Mouse (Mus musculus): ENCODE results near the gene Akr1c21. TPM values are rescaled to one million over a fixed set of nuclear protein-coding genes. Genes with fewer than 3 reads are reported as not detected.
"Not testable (repeated sequence)": the region's sequence is repeated elsewhere in the genome, so short reads cannot be mapped to it uniquely, and the experiment has no call there.

Akr1c21 gene
- not detected for total RNA-seq (2018; cell fraction: chromatin; rRNA removed)
- not detected for total RNA-seq (2018; cell fraction: cytosol; rRNA removed)
- total RNA-seq (2018; cell fraction: nucleus; rRNA removed), result not detected
- not detected in 3 replicates for polyA plus RNA-seq (2018)

DNA sequence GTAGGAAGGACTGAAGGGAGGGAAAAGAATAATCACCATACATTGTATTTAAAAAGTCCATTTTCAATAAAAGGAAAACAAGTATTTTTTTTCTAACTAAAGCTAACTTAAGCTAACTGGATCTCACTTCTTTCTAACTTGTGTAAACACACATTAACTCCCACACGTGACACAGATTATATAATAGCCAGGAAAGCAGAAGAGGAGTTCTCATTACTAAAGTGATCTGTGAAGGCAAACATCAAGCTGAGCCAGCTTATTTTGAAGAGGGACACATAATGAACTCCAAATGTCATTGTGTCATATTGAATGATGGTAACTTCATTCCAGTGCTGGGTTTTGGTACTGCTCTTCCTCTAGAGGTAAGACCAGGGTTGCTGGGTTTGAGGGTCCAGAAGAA is at the start of gene Akr1c21:
Akr1c21 (plus strand) TSS at position 205 of the 400 bp plus-strand sequence.
- no peak within 1 kb of the TSS for H3K27ac ChIP-seq
- 92% methylated on average over 1 of the region's 1 CpGs for WGBS (ENCODE audit: missing documents)
- no peaks in the 10 kb centered on the region for H3K79me2 ChIP-seq (ENCODE audit: inconsistent target)

DNA sequence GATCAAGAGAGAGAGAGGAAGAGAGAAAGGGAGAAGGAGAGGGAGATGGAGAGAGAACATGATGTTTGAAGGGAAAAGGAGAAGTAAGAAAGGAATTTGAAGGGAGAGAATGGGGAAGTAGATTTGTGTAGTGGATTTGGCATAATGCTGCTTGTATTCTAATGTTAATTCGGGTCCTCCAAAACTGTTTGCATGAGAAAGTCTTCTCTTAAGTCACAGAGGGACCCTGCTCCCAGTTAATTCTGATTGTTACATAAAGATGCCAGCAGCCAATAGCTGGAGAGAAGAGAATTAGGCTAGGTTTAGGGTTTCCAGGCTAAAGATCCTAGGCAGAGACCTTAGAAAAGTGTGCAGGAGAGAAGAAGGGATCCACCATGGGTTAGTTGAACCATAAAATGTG is 14.7 kb upstream of the Akr1c21 start:
- no peaks in the 10 kb centered on the region for H3K36me3 ChIP-seq (ENCODE audit: inconsistent target)
- no peak overlapping the region for H3K27ac ChIP-seq
- H3K79me2 ChIP-seq (ENCODE audit: inconsistent target), result no peaks in the 10 kb centered on the region
- no peak overlapping the region for H3K4me3 ChIP-seq (ENCODE audit: inconsistent target)
- 94% methylated on average over 1 of the region's 1 CpGs for WGBS (ENCODE audit: missing documents)

More for the DNA sequence above, at the start of gene Akr1c21:
- H3K4me3 ChIP-seq (ENCODE audit: inconsistent target), result no peak within 1 kb of the TSS
- no peaks in the 10 kb centered on the region for H3K36me3 ChIP-seq (ENCODE audit: inconsistent target)

DNA sequence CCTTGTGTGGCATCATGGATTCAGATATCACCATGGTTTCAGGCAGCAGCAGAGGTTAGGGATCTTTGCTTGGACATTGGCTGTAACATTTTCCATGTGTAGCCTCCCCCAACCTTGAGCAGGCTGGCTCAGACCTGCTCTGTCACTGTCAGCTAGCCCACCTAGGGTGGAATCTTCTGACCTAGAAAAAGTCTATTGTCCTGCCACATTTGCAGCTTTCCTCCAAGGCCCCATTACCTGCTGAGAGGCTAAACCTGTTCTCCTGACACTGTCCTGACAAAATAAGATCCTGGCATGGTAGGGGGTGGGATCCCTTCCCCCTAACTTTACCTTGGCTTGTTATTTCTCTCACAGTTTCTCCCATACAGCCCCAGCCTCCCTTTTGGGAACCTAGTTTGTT is 13.4 kb upstream of the Akr1c21 start:
- H3K4me3 ChIP-seq (ENCODE audit: inconsistent target), result no peak overlapping the region
- H3K36me3 ChIP-seq (ENCODE audit: inconsistent target), result no peaks in the 10 kb centered on the region
- no peaks in the 10 kb centered on the region for H3K79me2 ChIP-seq (ENCODE audit: inconsistent target)
- no peak overlapping the region for H3K27ac ChIP-seq

DNA sequence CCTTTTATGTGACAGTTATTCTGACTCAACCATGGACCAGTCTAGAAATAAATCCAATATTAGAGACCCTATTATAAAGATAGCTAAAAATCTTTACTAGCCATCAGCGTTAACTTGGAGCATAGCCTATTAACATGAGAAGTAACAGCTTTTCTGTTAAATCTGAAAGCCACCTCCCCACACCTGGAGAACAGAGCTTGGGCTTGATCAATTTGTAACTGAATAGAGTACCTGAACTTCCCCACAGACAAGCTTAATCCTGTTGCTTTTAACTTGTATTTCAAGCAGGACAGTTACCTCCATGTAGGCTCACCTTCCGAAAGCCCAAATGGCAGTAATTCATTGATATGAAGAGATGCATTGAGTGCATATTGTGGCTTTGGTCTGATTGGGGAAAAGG is 7.9 kb upstream of the Akr1c21 start:
- Histone ChIP-seq H3K36me3 (ENCODE audit: inconsistent target) (no peaks in the 10 kb centered on the region), H3K79me2 (ENCODE audit: inconsistent target) (no peaks in the 10 kb centered on the region), H3K27ac (no peak overlapping the region), H3K4me3 (ENCODE audit: inconsistent target) (no peak overlapping the region)
- WGBS (ENCODE audit: missing documents), result 94% methylated on average over 2 of the region's 2 CpGs

DNA sequence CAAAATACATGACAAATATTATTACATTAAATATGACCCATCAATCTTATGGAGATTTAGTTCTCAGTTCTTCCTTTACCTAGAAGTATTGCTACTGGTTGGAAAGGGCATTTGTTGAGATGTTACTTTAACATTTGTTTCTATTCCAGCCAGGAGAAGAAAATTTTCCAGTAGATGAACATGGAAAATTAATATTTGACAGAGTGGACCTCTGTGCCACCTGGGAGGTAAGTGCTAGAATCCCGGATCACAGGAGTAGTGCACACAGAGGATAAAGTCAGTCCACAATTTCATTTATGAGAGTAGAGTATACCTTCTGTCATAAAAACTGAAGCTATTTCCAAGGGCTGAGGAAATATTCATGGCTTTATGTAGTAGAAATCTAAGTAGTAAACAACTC is 3.0 kb downstream of the Akr1c21 start:
- WGBS (ENCODE audit: missing documents), result 100% methylated on average over 1 of the region's 1 CpGs
- Histone ChIP-seq H3K4me3 (ENCODE audit: inconsistent target) (no peak overlapping the region), H3K27ac (no peak overlapping the region), H3K79me2 (ENCODE audit: inconsistent target) (no peaks in the 10 kb centered on the region), H3K36me3 (ENCODE audit: inconsistent target) (no peaks in the 10 kb centered on the region)

DNA sequence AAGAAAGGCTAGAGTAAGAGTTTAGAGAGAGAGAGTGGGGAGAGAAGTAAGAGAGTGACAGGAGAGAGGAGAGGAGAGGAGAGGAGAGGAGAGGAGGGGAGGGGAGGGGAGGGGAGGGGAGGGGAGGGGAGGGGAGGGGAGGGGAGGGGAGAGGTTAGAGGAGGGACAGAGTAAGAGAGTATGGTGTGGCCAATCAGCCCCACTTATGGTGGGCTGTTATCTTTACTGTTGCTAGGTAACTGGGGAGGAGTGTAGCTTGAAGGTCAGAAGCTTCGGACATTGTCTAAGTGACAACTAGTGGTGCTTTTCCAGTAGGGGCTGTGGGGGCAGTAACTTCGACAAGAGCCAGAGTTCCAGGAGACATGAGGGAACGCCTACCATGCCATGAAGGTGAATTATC is 29.6 kb downstream of the Akr1c21 start:
- H3K27ac ChIP-seq, result not testable (repeated sequence)
- H3K36me3 ChIP-seq (ENCODE audit: inconsistent target), result peaks cover 18% of the 10 kb centered on the region; the same call in 1 of the 2 replicates
- WGBS (ENCODE audit: missing documents), result 97% methylated on average over 3 of the region's 3 CpGs

DNA sequence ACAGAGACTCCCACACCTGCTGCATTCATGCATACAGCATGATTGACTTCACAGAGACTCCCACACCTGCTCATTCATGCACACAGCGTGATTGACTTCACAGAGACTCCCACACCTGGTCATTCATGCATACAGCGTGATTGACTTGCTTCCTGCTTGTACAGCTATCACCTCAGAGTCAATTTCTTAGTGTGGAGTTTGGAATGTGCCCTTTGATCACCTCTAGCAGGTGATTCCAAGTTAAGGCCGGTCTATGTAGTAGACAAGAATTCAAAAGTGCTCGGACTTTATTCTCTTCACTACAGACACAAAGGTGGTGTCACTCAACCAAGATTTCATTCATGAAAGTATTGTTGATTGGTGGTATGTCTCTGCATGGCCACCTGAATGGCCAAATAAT is 32.9 kb downstream of the Akr1c21 start:
- Histone ChIP-seq H3K36me3 (ENCODE audit: inconsistent target) (no peaks in the 10 kb centered on the region), H3K4me3 (ENCODE audit: inconsistent target) (no peak overlapping the region), H3K79me2 (ENCODE audit: inconsistent target) (peaks cover 16% of the 10 kb centered on the region; the same call in 1 of the 2 replicates), H3K27ac (no peak overlapping the region)
- 98% methylated on average over 4 of the region's 4 CpGs for whole genome bisulfite sequencing (ENCODE audit: missing documents)

More for the DNA sequence above, 29.6 kb downstream of the Akr1c21 start:
- H3K4me3 ChIP-seq (ENCODE audit: inconsistent target), result not testable (repeated sequence)
- H3K79me2 ChIP-seq (ENCODE audit: inconsistent target), result peaks cover 14% of the 10 kb centered on the region; the same call in 1 of the 2 replicates

DNA sequence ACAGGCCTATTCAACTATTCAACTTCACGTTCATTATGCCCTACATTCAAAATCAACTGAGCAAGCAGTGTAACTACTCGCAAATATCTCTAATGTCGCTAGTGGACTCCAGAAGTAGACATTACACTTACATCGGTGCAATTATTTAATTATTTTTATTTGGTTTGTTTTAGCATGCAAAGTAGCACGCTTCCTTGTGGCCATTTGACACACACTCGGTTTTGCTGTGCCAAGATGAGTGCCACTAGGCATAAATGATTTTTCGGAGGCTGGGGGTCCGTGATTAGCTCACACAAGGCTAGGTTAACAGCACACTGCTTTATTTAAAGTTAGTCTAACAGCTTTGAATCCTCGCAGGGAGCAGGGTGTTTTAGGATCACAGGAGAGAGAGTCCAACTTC is 34.7 kb downstream of the Akr1c21 start:
- Histone ChIP-seq H3K79me2 (ENCODE audit: inconsistent target) (peaks cover 16% of the 10 kb centered on the region; the same call in 1 of the 2 replicates), H3K36me3 (ENCODE audit: inconsistent target) (no peaks in the 10 kb centered on the region), H3K4me3 (ENCODE audit: inconsistent target) (peak overlapping the region; percentile 83), H3K27ac (peak overlapping the region; percentile 33)
- WGBS (ENCODE audit: missing documents), result 11% methylated on average over 9 of the region's 9 CpGs

DNA sequence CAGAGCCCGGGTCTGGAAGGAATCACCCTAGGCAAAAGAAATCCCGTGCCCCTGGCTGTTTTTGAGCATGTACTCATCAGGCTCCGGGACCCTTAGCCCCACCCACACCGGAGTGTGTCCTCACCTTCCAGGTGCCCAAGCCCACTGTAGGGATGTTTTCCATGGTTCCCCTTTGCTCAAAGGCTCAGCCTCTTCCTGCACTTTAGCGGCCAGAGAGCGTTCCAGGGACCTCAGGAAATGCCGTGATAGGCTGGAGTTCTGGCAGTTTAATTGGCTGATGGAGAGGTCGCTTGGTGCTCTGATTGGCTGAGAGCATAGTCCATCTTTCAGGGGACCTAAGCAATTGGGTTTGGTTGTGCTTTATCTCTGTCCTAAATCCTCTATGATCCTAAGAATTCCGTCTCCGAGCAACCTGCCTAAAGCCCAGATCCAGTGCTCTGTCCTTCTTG is 35.1 kb downstream of the Akr1c21 start, which contains the start of gene Akr1e1:
Akr1e1 (minus strand) TSS at position 214 of the 449 bp plus-strand sequence.
- 3% methylated on average over 10 of the region's 10 CpGs for WGBS (ENCODE audit: missing documents)
- Histone ChIP-seq H3K27ac (peak within 1 kb of the TSS; percentile 33), H3K4me3 (ENCODE audit: inconsistent target) (peak within 1 kb of the TSS; percentile 83), H3K79me2 (ENCODE audit: inconsistent target) (peaks cover 16% of the 10 kb centered on the region; the same call in 1 of the 2 replicates), H3K36me3 (ENCODE audit: inconsistent target) (no peaks in the 10 kb centered on the region)

DNA sequence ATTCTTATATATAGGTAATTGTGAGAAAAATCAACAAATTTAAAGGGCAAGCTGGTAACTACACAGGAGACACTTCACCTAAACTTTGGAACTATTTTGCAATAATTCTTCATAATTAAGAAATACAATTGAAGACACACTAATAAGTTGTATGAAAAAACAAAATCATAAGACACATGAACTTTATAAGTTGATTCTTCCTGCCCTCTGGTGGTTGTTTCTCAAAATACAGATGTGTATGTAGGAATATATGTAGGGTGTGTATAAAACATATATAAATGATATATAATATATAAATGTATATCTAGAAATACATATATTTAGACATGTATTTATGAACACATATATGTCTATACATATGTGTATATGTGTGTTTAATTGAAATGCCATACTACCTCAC is 37.0 kb downstream of the Akr1c21 start:
- H3K4me3 ChIP-seq (ENCODE audit: inconsistent target), result no peak overlapping the region
- no peak overlapping the region for H3K27ac ChIP-seq
- H3K36me3 ChIP-seq (ENCODE audit: inconsistent target), result no peaks in the 10 kb centered on the region
- peaks cover 16% of the 10 kb centered on the region; the same call in 1 of the 2 replicates for H3K79me2 ChIP-seq (ENCODE audit: inconsistent target)

Other genes starting within 250 kb of the Akr1c21 start
- gene Akr1c6, start 139.8 kb upstream of the Akr1c21 start, polyA plus RNA-seq (2018), result not detected in 3 replicates
- not detected in 3 replicates for gene Akr1c20, start 50.7 kb upstream of the Akr1c21 start, polyA plus RNA-seq (2018)
- 14.6 to 28.3 TPM (median 22.1 TPM) in 3 replicates for gene Akr1e1, start 35.1 kb downstream of the Akr1c21 start, polyA plus RNA-seq (2018)